Mouse (Mus musculus) cerebellum, adult 2 months (tissue): Measurements from ENCODE around the gene Myadm. TPM values are rescaled to one million over a fixed set of nuclear protein-coding genes. Genes with fewer than 3 reads are reported as not detected.

ENCODE experiments used
- DNase-seq, 2 experiments: peaks; one replicate each; pipeline ENCODE4 v3.0.0; 2021
- H3K27ac ChIP-seq: fragments of 200-500 bp; 2 replicates; pipeline ENCODE4 v1.5.1; 2012; ENCODE audit warnings: low read length, control low read depth, inconsistent platforms; ENCODE audit not compliant: insufficient read depth
- H3K27me3 ChIP-seq: fragments of 200-500 bp; 2 replicates; pipeline ENCODE4 v1.6.1; 2012; ENCODE audit warnings: inconsistent platforms, mild to moderate bottlenecking, low read length, moderate library complexity; ENCODE audit not compliant: control insufficient read depth, insufficient read depth
- H3K4me1 ChIP-seq: fragments of 200-500 bp; 2 replicates; pipeline ENCODE4 v1.6.1; 2011; ENCODE audit warnings: low read length; ENCODE audit not compliant: control insufficient read depth, insufficient read depth
- H3K4me3 ChIP-seq: fragments of 200-500 bp; replicated peaks from 2 replicates; pipeline ENCODE3; 2011; ENCODE audit warnings: mild to moderate bottlenecking, low read depth, low read length, control low read depth; ENCODE audit not compliant: insufficient read depth
- CTCF ChIP-seq: fragments of 200-500 bp; IDR thresholded peaks from 2 replicates; pipeline ENCODE4 v1.5.1; 2011; ENCODE audit warnings: low read depth, mild to moderate bottlenecking, control low read depth, low read length, moderate library complexity, borderline replicate concordance; ENCODE audit not compliant: insufficient read depth
- POLR2A ChIP-seq: fragments of 200-500 bp; IDR thresholded peaks from 2 replicates; pipeline ENCODE4 v1.6.1; 2011; ENCODE audit warnings: low read length, control low read depth, borderline replicate concordance; ENCODE audit not compliant: insufficient read depth
- WGBS: fragments of 180-500 bp; shearing (Covaris S2); methylation state at CpG from one replicate; pipeline ENCODE4 v1.1.7; 2018; 5-methylcytosine and 5-hydroxymethylcytosine counted together
- polyA plus RNA-seq: library from polyadenylated mRNA; depleted of rRNA; stranded (reverse); fragments of >200 nt; gene quantifications from 2 replicates; pipeline ENCODE4 v1.2.3, GENCODE M21; 2012

Myadm gene
- polyA plus RNA-seq, 1 experiment = 43.3 TPM

DNA sequence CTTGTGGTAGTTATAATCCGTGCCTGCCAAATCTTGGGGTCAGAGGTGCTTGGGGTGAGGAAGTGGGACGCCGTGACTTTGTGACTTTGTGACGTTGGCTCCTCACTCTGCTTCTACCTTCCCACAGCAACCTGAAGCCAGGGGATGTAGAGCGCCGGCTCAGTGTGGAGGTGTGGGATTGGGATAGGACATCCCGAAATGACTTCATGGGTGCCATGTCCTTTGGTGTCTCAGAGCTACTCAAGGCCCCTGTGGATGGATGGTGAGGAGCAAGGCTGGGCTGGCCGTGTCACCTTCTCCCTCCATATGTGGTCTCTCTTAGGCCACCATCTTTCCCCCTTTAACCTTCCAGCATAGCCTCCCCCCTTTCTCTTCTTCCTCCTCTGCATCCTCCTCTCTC lies 24.7 kb downstream of the Myadm start:
- Histone ChIP-seq H3K27me3 (no peaks in the 10 kb centered on the region), H3K4me3 (no peak overlapping the region), H3K27ac (no peak overlapping the region), H3K4me1 (no peaks in the 10 kb centered on the region)
- TF ChIP-seq CTCF (no peak), POLR2A (no peak)
- DNase-seq = no peak
- WGBS = 86% methylated on average over 8 of the region's 8 CpGs

- no peak overlapping the region for H3K4me3 ChIP-seq
- no peak overlapping the region for H3K27ac ChIP-seq
- WGBS = 71% methylated on average over 5 of the region's 5 CpGs
- TF ChIP-seq CTCF (no peak), POLR2A (no peak)
- no peaks in the 10 kb centered on the region for H3K27me3 ChIP-seq
- no peaks in the 10 kb centered on the region for H3K4me1 ChIP-seq
- DNase-seq = no peak
Observed at GRCm38 (mm10) chr7:3314121-3314520, 25.2 kb downstream of the Myadm start.

GRCm38 (mm10) chr7:3317704-3318103 lies 28.8 kb downstream of the Myadm start:
- DNase-seq = no peak
- 53% methylated on average over 4 of the region's 4 CpGs for WGBS
- no peak for TF ChIP-seq POLR2A
- TF ChIP-seq CTCF = no peak
- Histone ChIP-seq H3K4me3 (no peak overlapping the region), H3K27me3 (no peaks in the 10 kb centered on the region), H3K27ac (no peak overlapping the region), H3K4me1 (no peaks in the 10 kb centered on the region)

- TF ChIP-seq CTCF = no peak
- TF ChIP-seq POLR2A = no peak
- Histone ChIP-seq H3K4me3 (no peak overlapping the region), H3K27ac (no peak overlapping the region), H3K27me3 (no peaks in the 10 kb centered on the region), H3K4me1 (no peaks in the 10 kb centered on the region)
- no peak for DNase-seq
- WGBS = 67% methylated on average over 3 of the region's 3 CpGs
Observed at GRCm38 (mm10) chr7:3320856-3321255, 32.0 kb downstream of the Myadm start.

- H3K4me3 ChIP-seq = no peak overlapping the region
- no peak for DNase-seq
- TF ChIP-seq POLR2A = no peak
- TF ChIP-seq CTCF = no peak
- 88% methylated on average over 1 of the region's 1 CpGs for WGBS
- H3K4me1 ChIP-seq = no peaks in the 10 kb centered on the region
- no peaks in the 10 kb centered on the region for H3K27me3 ChIP-seq
- no peak overlapping the region for H3K27ac ChIP-seq
Observed at GRCm38 (mm10) chr7:3323826-3324225, 34.9 kb downstream of the Myadm start.

DNA sequence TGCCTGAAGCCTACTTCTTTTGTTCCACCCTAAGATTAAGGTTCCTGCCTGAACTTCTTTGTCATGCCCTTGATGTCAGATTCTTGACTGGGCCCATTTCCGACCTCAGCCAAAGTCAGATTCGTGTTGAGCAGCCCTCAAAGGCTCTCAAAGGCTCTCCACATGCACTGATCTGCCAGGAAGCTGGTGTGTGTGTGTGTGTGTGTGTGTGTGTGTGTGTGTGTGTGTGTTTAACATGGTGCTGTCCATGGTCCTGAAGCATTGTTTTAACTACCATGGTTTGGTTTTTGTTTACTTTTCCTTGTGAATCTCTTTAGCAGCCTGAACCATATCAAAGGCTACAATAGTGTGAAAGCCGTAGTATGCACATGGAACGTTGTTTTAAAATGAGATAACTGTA lies 39.1 kb downstream of the Myadm start:
- WGBS = 78% methylated on average over 4 of the region's 4 CpGs
- TF ChIP-seq CTCF (no peak), POLR2A (no peak)
- no peaks in the 10 kb centered on the region for H3K4me1 ChIP-seq
- no peak for DNase-seq
- no peak overlapping the region for H3K27ac ChIP-seq
- no peak overlapping the region for H3K4me3 ChIP-seq
- H3K27me3 ChIP-seq = no peaks in the 10 kb centered on the region

GRCm38 (mm10) chr7:3329776-3330546 lies 41.1 kb downstream of the Myadm start:
- peak; percentile 80 to 90 for DNase-seq
- H3K4me3 ChIP-seq = no peak overlapping the region
- H3K27me3 ChIP-seq = no peaks in the 10 kb centered on the region
- 17% methylated on average over 31 of the region's 31 CpGs for WGBS
- peak; percentile 96 for TF ChIP-seq CTCF
- TF ChIP-seq POLR2A = no peak
- H3K27ac ChIP-seq = no peak overlapping the region
- no peaks in the 10 kb centered on the region for H3K4me1 ChIP-seq

DNA sequence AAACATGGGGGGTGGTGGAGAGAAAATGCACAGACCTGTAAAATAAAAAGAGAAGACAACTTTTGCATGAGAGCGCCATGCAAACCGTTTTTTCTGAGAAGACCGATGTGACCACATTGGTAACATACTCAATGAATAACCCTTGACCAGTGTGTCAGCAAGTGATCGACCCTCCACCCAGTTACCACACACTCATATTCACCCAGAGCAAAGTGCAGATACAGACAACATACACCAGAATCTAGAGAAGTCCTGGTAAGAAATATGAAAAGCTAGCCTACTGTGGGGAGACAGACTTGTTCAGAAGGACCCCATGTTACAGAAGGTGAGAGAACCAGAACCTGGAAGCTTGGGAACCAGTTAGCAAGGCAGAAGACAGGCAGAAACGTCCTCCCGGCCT lies 42.3 kb downstream of the Myadm start:
- Histone ChIP-seq H3K4me3 (peak overlapping the region; percentile 76), H3K4me1 (peaks cover 4% of the 10 kb centered on the region; the same call in 1 of the 2 replicates), H3K27ac (peak overlapping the region; percentile 94; the same call in 1 of the 2 replicates), H3K27me3 (no peaks in the 10 kb centered on the region)
- 45% methylated on average over 6 of the region's 6 CpGs for WGBS
- TF ChIP-seq POLR2A = no peak
- no peak for TF ChIP-seq CTCF
- no peak for DNase-seq
